Mouse (Mus musculus) forebrain, postnatal 0 days (tissue): ENCODE data around the gene Thap11. TPM values are rescaled to one million over a fixed set of nuclear protein-coding genes. Genes with fewer than 3 reads are reported as not detected.
"Not testable (repeated sequence)": the region's sequence is repeated elsewhere in the genome, so short reads cannot be mapped to it uniquely, and the experiment has no call there.

Source experiments
- ATAC-seq: fragments of 200-750 bp; cut with Nextera tagmentation; 2 replicates; pipeline ENCODE4 v1.8.0; 2017; ENCODE audit warnings: mild to moderate bottlenecking, moderate library complexity
- DNase-seq: peaks from one replicate; pipeline ENCODE4 v3.0.0-alpha.2; 2015
- H3K27ac ChIP-seq: fragments of 300-500 bp; sonication (generic); 2 replicates; pipeline ENCODE4 v1.5.1; 2014; ENCODE audit warnings: low read depth, mild to moderate bottlenecking, antibody characterized with exemption, low read length, moderate library complexity, mixed read lengths
- H3K27me3 ChIP-seq: fragments of 300-500 bp; sonication (generic); 2 replicates; pipeline ENCODE4 v1.6.1; 2014; ENCODE audit warnings: mild to moderate bottlenecking, low read length, mixed read lengths; ENCODE audit not compliant: insufficient read depth
- H3K36me3 ChIP-seq: fragments of 300-500 bp; sonication (generic); 2 replicates; pipeline ENCODE4 v1.6.1; 2014; ENCODE audit warnings: mild to moderate bottlenecking, moderate library complexity; ENCODE audit not compliant: insufficient read depth
- H3K4me1 ChIP-seq: fragments of 300-500 bp; sonication (generic); 2 replicates; pipeline ENCODE4 v1.6.1; 2014; ENCODE audit warnings: antibody characterized with exemption; ENCODE audit not compliant: insufficient read depth
- H3K4me2 ChIP-seq: fragments of 300-500 bp; sonication (generic); 2 replicates; pipeline ENCODE4 v1.6.1; 2014; ENCODE audit warnings: low read depth, mild to moderate bottlenecking, moderate library complexity
- H3K4me3 ChIP-seq: fragments of 300-500 bp; sonication (generic); 2 replicates; pipeline ENCODE4 v1.5.1; 2014; ENCODE audit warnings: low read depth, low read length, mixed read lengths
- H3K9ac ChIP-seq: fragments of 300-500 bp; sonication (generic); 2 replicates; pipeline ENCODE4 v1.6.1; 2014; ENCODE audit warnings: mild to moderate bottlenecking
- H3K9me3 ChIP-seq: fragments of 300-500 bp; sonication (generic); 2 replicates; pipeline ENCODE4 v1.6.1; 2016; ENCODE audit warnings: low read length
- CTCF ChIP-seq: sonication (generic); IDR thresholded peaks from 2 replicates; pipeline ENCODE4 v1.5.1; 2016; ENCODE audit warnings: antibody characterized with exemption, control low read depth, low read depth
- WGBS: fragments of 180-500 bp; shearing (Covaris S2); extraction: QIAGEN DNeasy Blood & Tissue Kit; methylation state at CpG from one replicate; pipeline ENCODE4 v1.1.7; 2014; 5-methylcytosine and 5-hydroxymethylcytosine counted together
- polyA plus RNA-seq: library from polyadenylated mRNA; unstranded; fragments of >200 nt; fragmentation: Nextera tagmentation; extraction: Ambion mirVana; gene quantifications from 2 replicates; pipeline ENCODE4 v1.2.1, GENCODE M21; 2015
- total RNA-seq: library from RNA; depleted of rRNA; stranded (reverse); fragments of >200 nt; gene quantifications from 2 replicates; pipeline ENCODE4 v1.2.3, GENCODE M21; 2014

Thap11 gene
- total and polyA plus RNA-seq, 2 experiments from 2014 or later, result 48.6 to 60.4 TPM

GRCm38 (mm10) chr8:105826861-105827848 lies 27.8 kb upstream of the Thap11 start, which contains the start of the genes Ranbp10 and Tsnaxip1:
Ranbp10 (minus strand) TSS chr8:105827350.
Tsnaxip1 (plus strand) TSS chr8:105827731.
- peak; percentile 99 for DNase-seq
- Histone ChIP-seq H3K27ac (peak within 1 kb of the TSS; percentile 81), H3K27me3 (no peaks in the 10 kb centered on the region), H3K9me3 (no peaks in the 10 kb centered on the region), H3K36me3 (peaks cover 24% of the 10 kb centered on the region), H3K9ac (peak within 1 kb of the TSS; percentile 94), H3K4me2 (peak within 1 kb of the TSS; percentile 85), H3K4me3 (peak within 1 kb of the TSS; percentile 100), H3K4me1 (peaks cover 6% of the 10 kb centered on the region; the same call in 1 of the 2 replicates)
- 0 out of 2 replicates have a peak, but pooled peaks have one; percentile 6 for TF ChIP-seq CTCF
- ATAC-seq, result peak; percentile 97
- 1% methylated on average over 52 of the region's 52 CpGs for WGBS

DNA sequence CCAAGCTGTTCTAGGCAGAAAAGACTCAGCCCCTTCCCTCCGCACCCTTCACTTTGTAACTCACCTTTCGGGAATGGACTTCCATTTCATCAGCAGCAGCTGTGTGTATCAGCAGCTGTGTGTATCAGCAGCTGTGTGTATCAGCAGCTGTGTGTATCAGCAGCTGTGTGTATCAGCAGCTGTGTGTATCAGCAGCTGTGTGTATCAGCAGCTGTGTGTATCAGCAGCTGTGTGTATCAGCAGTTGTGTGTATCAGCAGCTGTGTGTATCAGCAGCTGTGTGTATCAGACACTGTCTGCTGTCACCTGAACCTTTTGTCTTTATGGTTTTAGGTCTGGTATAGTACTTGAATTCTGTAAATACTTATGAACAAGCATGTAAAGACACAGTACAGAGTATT lies 21.2 kb upstream of the Thap11 start:
- H3K4me2 ChIP-seq, H3K36me3 ChIP-seq, H3K9me3 ChIP-seq, H3K27ac ChIP-seq, H3K9ac ChIP-seq, H3K27me3 ChIP-seq, H3K4me3 ChIP-seq, DNase-seq, ATAC-seq, H3K4me1 ChIP-seq: not testable (repeated sequence)
- WGBS, result 86% methylated on average over 2 of the region's 2 CpGs

DNA sequence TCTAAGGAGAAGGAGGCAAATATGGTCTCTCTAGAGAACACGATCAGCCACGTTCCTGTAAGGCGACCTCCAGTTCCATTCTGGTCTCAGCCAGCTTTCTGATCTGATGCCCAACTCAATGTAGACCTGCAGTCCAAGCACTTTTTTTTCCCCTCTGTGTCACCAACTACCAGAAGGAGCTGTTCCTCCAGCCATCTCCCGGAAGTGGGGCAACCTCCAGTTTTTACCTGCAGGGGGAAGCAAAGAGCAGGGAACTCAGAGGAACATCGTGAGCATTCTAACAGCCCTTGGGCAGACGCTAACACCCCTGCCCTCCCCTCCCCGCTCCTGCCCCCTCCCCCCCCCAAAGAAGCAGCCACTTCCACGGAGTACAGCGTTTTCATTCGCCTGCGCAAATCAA lies 19.6 kb upstream of the Thap11 start:
- no peak overlapping the region for H3K9ac ChIP-seq
- H3K4me2 ChIP-seq, result no peak overlapping the region
- no peak overlapping the region for H3K4me3 ChIP-seq
- no peaks in the 10 kb centered on the region for H3K9me3 ChIP-seq
- no peaks in the 10 kb centered on the region for H3K4me1 ChIP-seq
- no peaks in the 10 kb centered on the region for H3K27me3 ChIP-seq
- no peak for ATAC-seq
- H3K36me3 ChIP-seq, result no peaks in the 10 kb centered on the region
- 31% methylated on average over 11 of the region's 11 CpGs for WGBS
- DNase-seq, result no peak
- TF ChIP-seq CTCF, result peak; percentile 42
- no peak overlapping the region for H3K27ac ChIP-seq

DNA sequence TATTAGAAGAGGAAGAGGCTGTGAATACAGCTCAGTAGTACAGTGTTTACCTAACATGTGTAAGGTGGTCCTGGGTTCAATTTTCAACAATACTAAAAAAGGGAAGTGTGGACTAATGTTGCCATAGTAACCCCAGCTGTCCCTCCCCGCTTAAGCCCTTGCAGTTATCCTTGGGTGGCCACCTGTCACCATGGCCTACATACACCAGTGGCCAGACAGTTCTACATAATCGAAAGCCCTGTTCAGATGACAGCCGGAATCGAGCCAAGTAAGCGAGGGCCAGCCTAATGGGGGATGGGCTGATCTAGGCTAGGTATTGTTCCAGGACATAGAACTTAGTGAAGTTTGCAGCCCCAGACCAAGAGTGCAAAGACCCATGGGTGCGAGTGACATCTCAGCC lies 17.9 kb upstream of the Thap11 start:
- no peak for TF ChIP-seq CTCF
- Histone ChIP-seq H3K27ac (no peak overlapping the region), H3K27me3 (no peaks in the 10 kb centered on the region), H3K4me1 (no peaks in the 10 kb centered on the region), H3K9ac (no peak overlapping the region), H3K4me2 (no peak overlapping the region), H3K9me3 (no peaks in the 10 kb centered on the region), H3K36me3 (no peaks in the 10 kb centered on the region), H3K4me3 (no peak overlapping the region)
- DNase-seq, result no peak
- ATAC-seq, result no peak
- 82% methylated on average over 6 of the region's 6 CpGs for WGBS

DNA sequence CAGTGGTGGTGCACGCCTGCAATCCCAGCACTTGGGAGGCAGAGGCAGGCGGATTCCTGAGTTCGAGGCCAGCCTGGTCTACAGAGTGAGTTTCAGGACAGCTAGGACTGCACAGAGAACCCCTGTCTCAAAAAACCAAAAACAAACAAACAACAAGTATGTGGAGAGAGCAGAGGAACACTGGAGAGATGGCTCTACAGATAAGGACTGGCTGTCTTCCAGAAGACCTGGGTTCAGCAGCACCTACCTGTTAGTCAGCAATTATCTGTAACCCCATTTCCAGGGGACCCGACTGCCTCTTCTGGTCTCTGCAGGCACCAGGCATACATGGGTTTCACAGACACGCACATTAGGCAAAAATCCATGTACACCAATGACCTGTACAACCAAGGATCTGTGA lies 15.7 kb upstream of the Thap11 start:
- Histone ChIP-seq H3K9ac (no peak overlapping the region), H3K4me1 (no peaks in the 10 kb centered on the region), H3K4me2 (no peak overlapping the region), H3K36me3 (peaks cover 7% of the 10 kb centered on the region), H3K4me3 (no peak overlapping the region), H3K27me3 (no peaks in the 10 kb centered on the region), H3K9me3 (no peaks in the 10 kb centered on the region), H3K27ac (no peak overlapping the region)
- 96% methylated on average over 5 of the region's 5 CpGs for WGBS
- no peak for DNase-seq
- no peak for ATAC-seq
- TF ChIP-seq CTCF, result no peak

- H3K27me3 ChIP-seq, result no peaks in the 10 kb centered on the region
- WGBS, result 94% methylated on average over 11 of the region's 11 CpGs
- no peak overlapping the region for H3K9ac ChIP-seq
- peaks cover 4% of the 10 kb centered on the region; the same call in 1 of the 2 replicates for H3K4me1 ChIP-seq
- ATAC-seq (no peak), DNase-seq (no peak)
- no peak overlapping the region for H3K4me2 ChIP-seq
- peaks cover 54% of the 10 kb centered on the region for H3K36me3 ChIP-seq
- no peak for TF ChIP-seq CTCF
- H3K4me3 ChIP-seq, result no peak overlapping the region
- no peak overlapping the region for H3K27ac ChIP-seq
- no peaks in the 10 kb centered on the region for H3K9me3 ChIP-seq
These were observed 8.3 kb upstream of the Thap11 start for GRCm38 (mm10) chr8:105846678-105847077.

- Histone ChIP-seq H3K27me3 (no peaks in the 10 kb centered on the region), H3K9me3 (no peaks in the 10 kb centered on the region), H3K36me3 (peaks cover 39% of the 10 kb centered on the region), H3K4me2 (no peak overlapping the region), H3K4me3 (no peak overlapping the region), H3K27ac (no peak overlapping the region), H3K9ac (no peak overlapping the region), H3K4me1 (peaks cover 4% of the 10 kb centered on the region; the same call in 1 of the 2 replicates)
- TF ChIP-seq CTCF, result no peak
- no peak for ATAC-seq
- DNase-seq, result no peak
- 86% methylated on average over 4 of the region's 4 CpGs for WGBS
These were observed 4.9 kb upstream of the Thap11 start for GRCm38 (mm10) chr8:105850014-105850413.
